Mouse (Mus musculus): ENCODE results near the gene Mau2.
"Not testable (repeated sequence)": the region's sequence is repeated elsewhere in the genome, so short reads cannot be mapped to it uniquely, and the experiment has no call there.

Mau2 gene

GRCm38 (mm10) chr8:70015017-70015416 lies 27.5 kb downstream of the Mau2 start:
- DNase-seq: no peak

DNA sequence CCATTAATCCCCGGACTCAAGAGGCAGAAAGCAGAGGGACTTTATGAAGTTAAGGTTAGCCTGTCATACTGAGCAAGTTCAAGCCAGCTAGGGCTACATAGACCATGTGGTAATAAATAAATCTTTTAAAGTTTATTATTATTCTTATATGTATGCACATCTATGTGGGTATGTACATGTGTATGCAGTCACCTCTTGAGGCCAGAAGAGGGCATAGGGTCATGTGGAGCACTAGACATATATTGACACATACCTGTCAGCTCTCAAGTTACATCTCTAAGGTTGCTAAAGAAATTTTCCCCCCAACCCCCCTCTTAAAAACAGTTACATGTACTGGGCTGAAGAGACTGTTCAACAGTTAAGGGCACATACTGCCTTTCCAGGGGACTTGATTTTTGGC lies 29.8 kb downstream of the Mau2 start:
- DNase-seq: no peak

DNA sequence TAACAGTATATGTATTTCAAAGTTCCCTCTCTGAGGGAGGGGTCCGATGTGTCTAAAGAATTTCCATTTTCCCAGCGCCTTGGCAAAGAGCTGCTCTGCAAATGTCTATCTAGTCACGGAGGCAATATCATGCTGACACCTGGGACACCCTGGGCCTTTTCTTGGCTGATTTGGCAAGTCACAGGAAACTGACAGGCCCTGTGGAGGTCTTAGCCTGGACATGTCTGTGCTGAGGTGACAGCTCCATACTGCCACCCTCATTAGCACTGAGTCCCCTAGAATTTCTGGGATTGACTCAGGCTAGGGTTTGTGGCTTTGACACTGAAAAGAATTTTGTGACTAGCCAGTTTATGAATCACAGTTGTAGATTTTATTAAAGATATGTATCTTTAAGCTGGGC lies 30.2 kb downstream of the Mau2 start:
- no peak for DNase-seq

- not testable (repeated sequence) for DNase-seq
Measured at GRCm38 (mm10) chr8:70010796-70011195, 31.7 kb downstream of the Mau2 start.

- no peak for DNase-seq
Measured at GRCm38 (mm10) chr8:70005178-70005577, 37.4 kb downstream of the Mau2 start.

DNA sequence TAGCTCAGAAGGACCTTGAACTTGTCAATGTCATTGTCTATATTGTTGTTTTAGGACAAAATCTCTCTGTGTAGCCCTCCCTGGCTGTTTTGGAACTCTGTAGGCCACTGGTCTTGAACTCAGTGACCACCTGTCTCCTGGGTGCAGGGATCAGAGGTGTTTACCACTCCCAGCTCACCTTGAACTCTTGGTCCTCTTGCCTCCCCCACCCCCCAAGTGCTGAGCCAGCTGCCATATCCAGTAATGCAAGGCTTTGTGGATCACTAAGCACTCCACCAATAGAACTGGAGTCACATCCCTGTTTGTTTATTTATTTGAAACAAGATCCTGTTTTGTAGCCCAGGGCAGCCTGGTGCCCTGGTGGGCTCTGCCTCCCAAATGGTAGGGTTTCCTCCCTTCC lies 38.2 kb downstream of the Mau2 start:
- DNase-seq: no peak

- DNase-seq: no peak
Measured at GRCm38 (mm10) chr8:70003204-70003657, 39.3 kb downstream of the Mau2 start.

- DNase-seq: not testable (repeated sequence)
Measured at GRCm38 (mm10) chr8:70001892-70002191, 40.7 kb downstream of the Mau2 start.

- peak; percentile 40 for DNase-seq
Measured at GRCm38 (mm10) chr8:70001176-70001891, 41.2 kb downstream of the Mau2 start.

GRCm38 (mm10) chr8:70000226-70000625 lies 42.3 kb downstream of the Mau2 start:
- DNase-seq: no peak

GRCm38 (mm10) chr8:69999236-69999635 lies 43.3 kb downstream of the Mau2 start:
- no peak for DNase-seq

DNA sequence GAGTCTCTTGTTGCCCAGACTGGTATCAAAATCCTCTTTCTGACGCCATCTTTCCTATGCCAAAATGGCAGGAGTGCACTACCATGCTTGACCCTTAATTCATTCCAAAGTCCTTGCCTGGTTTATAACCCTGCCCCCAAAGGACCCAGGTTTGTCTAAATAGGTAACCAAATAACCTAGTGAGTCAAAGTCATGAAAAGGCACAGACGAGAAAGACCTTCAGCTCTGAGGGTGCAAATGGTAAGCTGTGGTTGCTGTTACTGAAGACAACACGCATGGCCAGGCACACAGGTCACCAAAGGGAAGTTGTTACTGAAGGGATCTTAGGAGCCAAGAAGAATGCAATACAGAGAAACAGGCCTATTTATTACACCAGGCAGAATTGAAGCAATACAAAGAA lies 43.8 kb downstream of the Mau2 start:
- no peak for DNase-seq

GRCm38 (mm10) chr8:69996589-69997285 lies 45.8 kb downstream of the Mau2 start:
- DNase-seq: no peak

GRCm38 (mm10) chr8:69995776-69996588 lies 46.6 kb downstream of the Mau2 start, which contains the start of gene Gatad2a:
Gatad2a (minus strand) TSS chr8:69996384.
- DNase-seq: peak; percentile 100

DNA sequence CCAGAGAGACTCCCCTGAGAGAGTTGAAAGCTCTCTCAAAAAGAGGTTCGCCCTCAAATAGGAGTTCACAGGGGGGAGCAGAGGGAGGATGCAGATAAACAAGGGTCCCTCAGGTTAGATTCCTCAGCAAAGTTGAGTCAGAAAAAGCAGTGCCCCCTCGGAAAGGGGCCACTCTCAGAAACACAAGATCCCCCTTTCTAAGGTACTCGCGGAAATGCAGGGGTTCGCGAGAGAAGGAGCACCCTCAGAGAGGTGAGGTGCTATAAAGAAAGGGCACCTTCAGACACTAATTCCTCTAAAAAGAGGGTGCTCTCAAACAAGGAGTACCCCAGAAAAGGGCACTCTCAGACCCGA lies 47.1 kb downstream of the Mau2 start:
- DNase-seq: no peak

- DNase-seq: not testable (repeated sequence)
Measured at GRCm38 (mm10) chr8:69988936-69989335, 53.6 kb downstream of the Mau2 start.

GRCm38 (mm10) chr8:69987744-69988143 lies 54.8 kb downstream of the Mau2 start:
- no peak for DNase-seq

GRCm38 (mm10) chr8:69984876-69985553 lies 57.5 kb downstream of the Mau2 start:
- DNase-seq: no peak

DNA sequence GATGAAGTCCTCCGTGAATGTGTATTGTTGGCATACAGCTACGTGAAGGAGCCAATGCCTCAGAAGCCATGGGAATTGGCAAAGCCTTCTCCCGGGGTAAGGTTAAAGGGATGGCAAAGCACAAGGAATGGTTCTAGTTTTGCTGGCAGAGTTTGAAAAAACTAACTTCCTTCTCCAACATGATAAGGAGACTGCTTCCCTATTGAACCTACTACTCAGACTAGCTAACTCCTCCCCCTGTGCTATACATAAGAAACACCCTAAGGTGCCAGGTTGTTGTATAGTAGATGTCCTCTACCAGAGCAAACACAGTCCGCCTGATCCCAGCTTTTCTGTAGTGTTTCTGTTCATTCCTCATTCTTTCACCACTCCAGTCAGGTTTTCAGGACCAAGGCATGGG lies 64.1 kb downstream of the Mau2 start:
- no peak for DNase-seq

GRCm38 (mm10) chr8:69974806-69975205 lies 67.7 kb downstream of the Mau2 start:
- DNase-seq: no peak

GRCm38 (mm10) chr8:69974194-69974614 lies 68.3 kb downstream of the Mau2 start:
- peak; percentile 96 for DNase-seq

GRCm38 (mm10) chr8:69973442-69974161 lies 68.9 kb downstream of the Mau2 start:
- DNase-seq: peak; percentile 34
